Mouse (Mus musculus) olfactory bulb, adult 2 months (tissue): Measurements from ENCODE around the gene Ly86.

ENCODE experiments used
- CTCF ChIP-seq: fragments of 200-500 bp; IDR thresholded peaks from 2 replicates; pipeline ENCODE4 v1.5.1; 2012; ENCODE audit warnings: low read depth, mild to moderate bottlenecking, low read length, moderate library complexity; ENCODE audit not compliant: insufficient read depth
- POLR2A ChIP-seq: fragments of 200-500 bp; IDR thresholded peaks from 2 replicates; pipeline ENCODE4 v1.6.1; 2012; ENCODE audit warnings: mild to moderate bottlenecking, low read depth, low read length, moderate library complexity; ENCODE audit not compliant: insufficient read depth

- TF ChIP-seq CTCF (no peak), POLR2A (no peak)
These were observed 81.7 kb downstream of the Ly86 start for GRCm38 (mm10) chr13:37426578-37427336.
